Mouse (Mus musculus) liver, embryonic 14.5 days (tissue): ENCODE results near the gene Dkkl1. TPM values are rescaled to one million over a fixed set of nuclear protein-coding genes. Genes with fewer than 3 reads are reported as not detected.
A peak's percentile ranks its signal among the peaks of the same experiment; 100 is the strongest.

ENCODE experiments used
- ATAC-seq: fragments of 200-750 bp; cut with Nextera tagmentation; 2 replicates; pipeline ENCODE4 v1.8.0; 2017; ENCODE audit warnings: moderate number of reproducible peaks, mild to moderate bottlenecking, moderate library complexity; ENCODE audit not compliant: insufficient read depth
- DNase-seq, 3 experiments: peaks; one replicate each; pipeline ENCODE4 v3.0.0-alpha.2; 2012 to 2013; ENCODE audit warnings: low read depth in 3 of 3, low spot score in 3 of 3
- H3K27ac ChIP-seq: fragments of 300-500 bp; sonication (generic); 2 replicates; pipeline ENCODE4 v1.5.1; 2014; ENCODE audit warnings: moderate library complexity, mild to moderate bottlenecking, control low read depth, inconsistent platforms
- H3K27me3 ChIP-seq: fragments of 300-500 bp; sonication (generic); 2 replicates; pipeline ENCODE4 v1.6.1; 2014; ENCODE audit warnings: mild to moderate bottlenecking, low read length, moderate library complexity; ENCODE audit not compliant: control insufficient read depth, insufficient read depth
- H3K36me3 ChIP-seq: fragments of 300-500 bp; sonication (generic); replicated peaks from 2 replicates; pipeline ENCODE4 v1.6.1; 2014; ENCODE audit warnings: low read depth; ENCODE audit not compliant: control insufficient read depth, insufficient read depth
- H3K4me1 ChIP-seq, 2 experiments: fragments of 200-500 bp in 1 of 2; fragments of 300-500 bp in 1 of 2; sonication (generic) in 1 of 2; replicated peaks; 2 replicates each; pipeline ENCODE4 v1.6.1; 2012 to 2014; ENCODE audit warnings: antibody characterized with exemption in 1 of 2, inconsistent platforms in 1 of 2, low read length in 1 of 2; ENCODE audit not compliant: control insufficient read depth in 2 of 2, insufficient read depth in 2 of 2
- H3K4me2 ChIP-seq: fragments of 300-500 bp; sonication (generic); 2 replicates; pipeline ENCODE4 v1.6.1; 2014; ENCODE audit warnings: low read depth, mild to moderate bottlenecking, control low read depth, moderate library complexity
- H3K4me3 ChIP-seq, 2 experiments: fragments of 200-500 bp in 1 of 2; fragments of 300-500 bp in 1 of 2; sonication (generic) in 1 of 2; 2 replicates each; pipeline ENCODE4 v1.5.1; 2012 to 2014; ENCODE audit warnings: low read depth in 2 of 2, low read length in 2 of 2, mild to moderate bottlenecking in 2 of 2, control low read depth in 1 of 2, inconsistent platforms in 1 of 2, moderate library complexity in 1 of 2; ENCODE audit not compliant: insufficient read depth in 1 of 2
- H3K9ac ChIP-seq: fragments of 300-500 bp; sonication (generic); replicated peaks from 2 replicates; pipeline ENCODE4 v1.6.1; 2014; ENCODE audit warnings: mild to moderate bottlenecking, control low read depth, moderate library complexity
- H3K9me3 ChIP-seq: fragments of 300-500 bp; sonication (generic); 2 replicates; pipeline ENCODE4 v1.6.1; 2016; ENCODE audit warnings: low read length, mixed read lengths; ENCODE audit not compliant: control insufficient read depth
- CTCF ChIP-seq: IDR thresholded peaks from 2 replicates; pipeline ENCODE4 v1.5.1; 2016; ENCODE audit warnings: antibody characterized with exemption, low read depth, control low read depth
- EP300 ChIP-seq: IDR thresholded peaks from 2 replicates; pipeline ENCODE4 v1.6.1; 2016; ENCODE audit warnings: antibody characterized with exemption, low read depth
- WGBS: fragments of 180-500 bp; shearing (Covaris S2); extraction: QIAGEN DNeasy Blood & Tissue Kit; methylation state at CpG from one replicate; pipeline ENCODE4 v1.1.7; 2014; ENCODE audit not compliant: insufficient replicate concordance; 5-methylcytosine and 5-hydroxymethylcytosine counted together
- polyA plus RNA-seq, 2 experiments: library from polyadenylated mRNA; depleted of rRNA in 1 of 2; stranded (reverse) in 1 of 2; unstranded in 1 of 2; fragments of >200 nt; fragmentation: Nextera tagmentation in 1 of 2; extraction: Ambion mirVana in 1 of 2; gene quantifications; 2 replicates each; pipeline versions ENCODE4 v1.2.1 to v1.2.3; 2012 to 2014

Dkkl1 gene
- polyA plus RNA-seq, 2 experiments = 1.1 to 2.1 TPM

DNA sequence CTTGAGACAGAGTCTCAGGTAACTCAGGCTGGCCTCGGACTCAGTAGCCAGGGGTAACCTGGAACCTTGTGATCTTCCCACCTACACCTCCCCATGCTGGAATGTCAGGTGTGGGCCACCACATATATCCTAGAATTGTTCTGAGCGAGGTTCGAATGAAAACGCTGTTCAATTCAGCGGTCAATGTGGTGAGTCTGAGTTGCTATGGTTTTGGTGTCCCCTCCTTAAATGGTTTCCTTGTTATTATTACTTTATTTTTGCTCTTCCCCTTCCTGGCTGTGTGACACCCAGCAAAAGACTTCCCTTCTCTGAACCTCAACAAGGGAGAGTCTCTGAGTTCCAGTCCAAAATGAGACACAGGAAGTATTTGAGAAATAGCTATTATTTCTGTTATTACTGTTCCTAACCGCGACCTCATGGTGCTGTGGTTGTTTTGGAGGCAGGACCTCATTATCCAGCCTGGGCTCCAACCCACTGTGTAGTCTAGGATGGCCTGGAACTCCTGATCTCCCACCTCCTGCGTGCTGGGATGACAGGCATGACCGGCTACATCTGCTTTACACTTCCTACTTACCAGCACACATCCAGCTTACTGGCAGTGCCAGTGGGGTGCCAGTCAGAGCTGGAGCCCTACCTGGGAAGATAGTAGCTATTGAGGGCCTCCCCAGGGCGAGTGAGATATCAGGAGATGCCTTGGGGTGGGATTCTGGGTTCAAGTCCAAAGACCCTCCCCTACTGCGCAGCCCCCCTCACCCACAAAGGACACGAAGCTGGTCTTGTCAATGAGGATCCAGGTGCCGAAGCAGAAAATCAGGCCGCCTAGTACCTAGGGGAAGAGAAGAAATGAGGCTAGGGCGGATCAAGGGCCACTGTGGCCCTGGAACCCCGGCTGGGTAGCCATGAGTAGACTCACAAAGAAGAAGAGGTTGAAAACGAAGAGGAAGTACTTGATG lies 26.1 kb upstream of the Dkkl1 start:
- Histone ChIP-seq H3K9ac (peak overlapping the region; percentile 66), H3K4me1 (peaks cover 0 to 20% of the 10 kb centered on the region in 2 experiments; a peak in 2 of 4 replicates), H3K4me3 (peak overlapping the region; percentile 50 to 61), H3K27me3 (no peaks in the 10 kb centered on the region), H3K4me2 (peak overlapping the region; percentile 70), H3K36me3 (no peaks in the 10 kb centered on the region), H3K27ac (peak overlapping the region; percentile 33; the same call in 1 of the 2 replicates), H3K9me3 (no peaks in the 10 kb centered on the region)
- ATAC-seq (no peak; the same call in 1 of the 2 replicates), DNase-seq (no peak)
- TF ChIP-seq CTCF = no peak
- TF ChIP-seq EP300 = no peak
- 33% methylated on average over 17 of the region's 17 CpGs for WGBS

GRCm38 (mm10) chr7:45235656-45236180 lies 23.8 kb upstream of the Dkkl1 start:
- no peak for TF ChIP-seq EP300
- TF ChIP-seq CTCF = no peak
- Histone ChIP-seq H3K27ac (no peak overlapping the region), H3K36me3 (no peaks in the 10 kb centered on the region), H3K9ac (no peak overlapping the region), H3K27me3 (no peaks in the 10 kb centered on the region), H3K4me3 (no peak overlapping the region), H3K9me3 (no peaks in the 10 kb centered on the region), H3K4me1 (peaks cover 0 to 21% of the 10 kb centered on the region in 2 experiments; a peak in 2 of 4 replicates), H3K4me2 (peak overlapping the region; percentile 8; the same call in 1 of the 2 replicates)
- no peak for ATAC-seq
- WGBS = 67% methylated on average over 17 of the region's 17 CpGs
- DNase-seq = no peak

- Histone ChIP-seq H3K36me3 (no peaks in the 10 kb centered on the region), H3K4me2 (peak overlapping the region; percentile 7), H3K4me1 (peaks cover 0 to 21% of the 10 kb centered on the region in 2 experiments; a peak in 2 of 4 replicates), H3K27me3 (no peaks in the 10 kb centered on the region), H3K27ac (no peak overlapping the region), H3K4me3 (no peak overlapping the region), H3K9ac (no peak overlapping the region), H3K9me3 (no peaks in the 10 kb centered on the region)
- ATAC-seq (no peak), DNase-seq (no peak)
- TF ChIP-seq CTCF = no peak
- TF ChIP-seq EP300 = no peak
- 32% methylated on average over 21 of the region's 21 CpGs for WGBS
These were observed 23.1 kb upstream of the Dkkl1 start for GRCm38 (mm10) chr7:45234922-45235571.

GRCm38 (mm10) chr7:45234333-45234841 lies 22.4 kb upstream of the Dkkl1 start:
- no peaks in the 10 kb centered on the region for H3K27me3 ChIP-seq
- TF ChIP-seq EP300 (no peak), CTCF (no peak)
- WGBS = 46% methylated on average over 29 of the region's 29 CpGs
- H3K27ac ChIP-seq = no peak overlapping the region
- DNase-seq (no peak), ATAC-seq (no peak)
- peaks cover 0 to 21% of the 10 kb centered on the region in 2 experiments; a peak in 2 of 4 replicates for H3K4me1 ChIP-seq
- no peak overlapping the region for H3K4me3 ChIP-seq
- H3K4me2 ChIP-seq = peak overlapping the region; percentile 7
- no peaks in the 10 kb centered on the region for H3K9me3 ChIP-seq
- no peak overlapping the region for H3K9ac ChIP-seq
- H3K36me3 ChIP-seq = no peaks in the 10 kb centered on the region
